Mouse (Mus musculus): Measurements from ENCODE around the gene Gne. TPM values are rescaled to one million over a fixed set of nuclear protein-coding genes. Genes with fewer than 3 reads are reported as not detected.

The Gne gene
- polyA plus RNA-seq, 1 experiment: 20.7 TPM

GRCm38 (mm10) chr4:43994342-43994741 is 89.6 kb downstream of the Gne start:
- DNase-seq (ENCODE audit: low read depth): no peak
- no peak for TF ChIP-seq POLR2A (IDR thresholded peaks at IDR 0.05; ENCODE audit: borderline replicate concordance, extremely low read depth, insufficient read depth, insufficient read length, poor library complexity, severe bottlenecking)
- no peak for TF ChIP-seq CTCF (IDR thresholded peaks at IDR 0.05; ENCODE audit: borderline replicate concordance, extremely low read depth, insufficient read depth, insufficient read length)

GRCm38 (mm10) chr4:43993072-43993471 is 90.9 kb downstream of the Gne start:
- DNase-seq (ENCODE audit: low read depth): no peak
- TF ChIP-seq POLR2A (IDR thresholded peaks at IDR 0.05; ENCODE audit: borderline replicate concordance, extremely low read depth, insufficient read depth, insufficient read length, poor library complexity, severe bottlenecking) (no peak), CTCF (IDR thresholded peaks at IDR 0.05; ENCODE audit: borderline replicate concordance, extremely low read depth, insufficient read depth, insufficient read length) (no peak)

DNA sequence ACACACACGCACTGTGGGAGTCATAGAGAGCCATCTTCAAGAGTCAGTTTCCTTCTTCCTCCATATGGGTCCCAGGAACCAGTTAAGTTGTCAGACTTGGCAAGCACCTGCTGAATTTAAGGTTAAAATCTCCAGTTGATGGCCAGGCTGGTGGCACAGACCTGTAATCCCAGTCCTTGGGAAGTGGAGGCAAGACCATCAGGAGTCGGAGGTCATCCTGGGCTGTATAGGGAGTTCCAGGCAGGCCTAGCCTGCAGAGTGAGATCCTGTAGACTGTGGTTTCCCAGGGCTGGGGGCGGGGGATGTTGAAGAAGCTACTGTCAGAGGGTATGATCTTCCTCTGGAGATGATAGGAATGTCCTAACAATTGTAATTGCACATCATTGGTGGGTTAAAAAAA is 95.0 kb downstream of the Gne start:
- TF ChIP-seq POLR2A (IDR thresholded peaks at IDR 0.05; ENCODE audit: borderline replicate concordance, extremely low read depth, insufficient read depth, insufficient read length, poor library complexity, severe bottlenecking): no peak
- no peak for DNase-seq (ENCODE audit: low read depth)

GRCm38 (mm10) chr4:43984326-43984725 is 99.7 kb downstream of the Gne start:
- DNase-seq (ENCODE audit: low read depth): no peak
- TF ChIP-seq CTCF (IDR thresholded peaks at IDR 0.05; ENCODE audit: borderline replicate concordance, extremely low read depth, insufficient read depth, insufficient read length): no peak
- no peak for TF ChIP-seq POLR2A (IDR thresholded peaks at IDR 0.05; ENCODE audit: borderline replicate concordance, extremely low read depth, insufficient read depth, insufficient read length, poor library complexity, severe bottlenecking)

Other genes starting within 250 kb of the Gne start
- gene Olfr157, start 244.0 kb downstream of the Gne start, polyA plus RNA-seq (2012; rRNA removed): not detected in 2 replicates
- gene Olfr155, start 232.6 kb downstream of the Gne start, polyA plus RNA-seq (2012; rRNA removed): not detected in 2 replicates
- 15.6 and 16.9 TPM in 2 replicates for gene Reck, start 208.6 kb downstream of the Gne start, polyA plus RNA-seq (2012; rRNA removed)
- 26.4 and 28.8 TPM in 2 replicates for gene Glipr2, start 126.8 kb downstream of the Gne start, polyA plus RNA-seq (2012; rRNA removed)
- 0.20 and 0.40 TPM in 2 replicates for gene Ccin, start 100.7 kb downstream of the Gne start, polyA plus RNA-seq (2012; rRNA removed)
- gene Clta, start 79.7 kb downstream of the Gne start, polyA plus RNA-seq (2012; rRNA removed): 400 and 438 TPM in 2 replicates
- gene Rnf38, start 149.6 kb upstream of the Gne start, polyA plus RNA-seq (2012; rRNA removed): 284 and 293 TPM in 2 replicates
- 9.4 and 13.2 TPM in 2 replicates for gene Melk, start 216.7 kb upstream of the Gne start, polyA plus RNA-seq (2012; rRNA removed)